Mouse (Mus musculus) adrenal gland, adult 18-20 months (tissue): ENCODE measurements around the gene 2010300C02Rik. TPM values are rescaled to one million over a fixed set of nuclear protein-coding genes. Genes with fewer than 3 reads are reported as not detected.

Experiments used
- DNase-seq, 2 experiments: peaks; one replicate each; pipeline ENCODE4 v3.0.0; 2021 to 2022; ENCODE audit warnings: low spot score in 2 of 2
- total RNA-seq, 2 experiments: library from RNA; stranded (reverse); gene quantifications; 1 replicate in 1 of 2; 2 replicates in 1 of 2; pipeline ENCODE4 v1.2.3; 2021

Gene 2010300C02Rik
- total RNA-seq, 2 experiments from 2014 or later = 2.1 to 3.5 TPM

DNA sequence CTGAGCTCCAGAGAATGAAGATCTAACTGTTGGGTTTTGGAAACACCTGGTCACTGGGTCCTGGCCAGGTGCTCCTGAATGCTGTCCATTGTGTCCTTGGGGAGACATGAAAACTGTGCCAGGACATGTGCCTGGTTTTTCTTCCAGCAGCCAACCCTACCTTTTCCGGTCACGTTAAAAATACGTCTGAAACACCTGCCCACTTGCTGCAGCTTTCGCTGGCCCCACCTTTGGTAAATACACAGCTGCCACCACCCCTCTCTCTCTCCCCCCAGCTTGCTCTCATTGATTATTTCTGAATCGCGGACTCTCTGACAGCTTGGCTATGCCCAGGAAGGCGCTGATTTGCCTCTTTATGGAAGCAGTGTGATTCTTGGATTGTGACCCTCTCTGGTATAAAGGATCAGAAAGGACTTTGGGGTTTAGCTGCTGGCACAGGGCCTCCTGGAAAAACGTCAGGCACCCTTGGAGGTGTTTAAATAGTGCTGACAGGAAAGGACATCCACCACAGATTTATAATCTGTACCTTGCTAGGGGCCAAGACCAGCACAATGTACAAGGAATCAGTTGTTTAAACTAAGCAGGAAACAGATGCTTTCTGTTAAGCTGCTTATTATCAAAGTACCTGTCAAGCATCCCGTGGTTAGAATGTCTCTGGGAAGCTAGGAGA lies 136.0 kb downstream of the 2010300C02Rik start:
- no peak for DNase-seq

DNA sequence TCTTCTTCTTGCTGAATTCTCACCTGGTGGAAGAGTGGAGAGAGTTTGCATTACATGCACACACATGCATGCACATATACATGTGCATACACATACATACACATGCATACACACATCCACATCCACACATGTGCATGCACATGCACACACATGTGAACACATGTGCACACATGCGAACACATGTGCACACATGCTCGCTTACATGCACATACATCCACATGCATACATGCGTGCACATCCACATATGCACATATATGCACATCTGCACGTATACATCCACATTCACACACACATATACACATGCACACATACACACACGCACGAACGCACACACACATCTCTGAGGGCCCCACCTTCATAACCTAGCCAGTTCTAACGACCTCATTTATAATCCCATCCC lies 136.7 kb downstream of the 2010300C02Rik start:
- DNase-seq = no peak

DNA sequence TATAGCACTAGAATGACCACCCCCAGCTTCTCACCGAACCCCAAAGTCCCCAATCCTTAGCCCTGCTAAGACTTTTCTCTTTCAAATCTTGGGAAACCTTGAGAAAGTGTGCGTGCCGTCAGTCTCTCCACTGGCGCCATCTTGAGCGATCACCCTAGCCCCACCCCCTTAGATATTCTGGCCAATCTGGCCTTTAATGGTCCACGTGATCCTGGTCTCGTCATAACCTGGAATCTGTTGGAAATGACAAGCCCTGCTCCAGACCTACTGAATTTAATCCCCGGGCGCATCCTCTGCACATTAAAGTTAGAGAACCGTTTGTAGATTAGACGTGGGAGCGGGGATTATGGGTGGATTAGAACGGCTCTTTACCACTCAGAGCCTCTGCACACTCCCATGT lies 140.2 kb downstream of the 2010300C02Rik start:
- DNase-seq = no peak

DNA sequence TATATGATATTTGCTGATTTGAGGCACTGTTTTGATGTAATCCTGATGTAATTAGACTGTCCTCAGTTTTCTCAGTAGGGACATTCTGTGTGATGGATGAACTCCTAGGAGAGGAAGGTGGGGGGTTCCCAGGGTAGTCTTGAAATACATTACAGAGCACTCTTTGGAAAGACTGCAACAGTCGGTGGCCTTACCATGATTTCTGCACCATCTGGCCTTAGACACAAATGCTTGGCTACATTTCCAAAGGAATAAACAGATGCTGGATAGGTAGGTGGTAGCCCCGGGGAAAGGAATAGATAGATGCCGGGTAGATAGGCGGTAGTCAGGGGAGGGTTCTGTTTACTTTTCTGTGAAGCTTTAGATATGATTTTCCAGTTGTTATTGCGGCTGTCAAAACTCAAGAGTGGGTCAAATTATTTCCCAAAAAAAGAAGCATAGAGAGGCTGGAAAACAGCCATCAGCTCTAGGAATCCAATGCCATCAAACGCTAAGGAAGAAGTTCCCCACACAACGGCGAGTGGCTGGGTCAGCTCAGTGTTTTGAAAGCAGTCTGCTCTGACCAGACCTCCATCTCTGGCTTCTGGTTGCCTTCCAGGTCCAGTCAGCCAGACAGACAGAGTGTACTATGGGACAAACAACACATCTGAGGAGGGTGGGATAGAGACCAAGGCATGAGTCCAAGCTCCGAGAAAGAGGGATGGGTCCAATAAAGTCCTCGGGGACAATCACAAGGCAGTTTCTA lies 147.2 kb downstream of the 2010300C02Rik start:
- DNase-seq = no peak

DNA sequence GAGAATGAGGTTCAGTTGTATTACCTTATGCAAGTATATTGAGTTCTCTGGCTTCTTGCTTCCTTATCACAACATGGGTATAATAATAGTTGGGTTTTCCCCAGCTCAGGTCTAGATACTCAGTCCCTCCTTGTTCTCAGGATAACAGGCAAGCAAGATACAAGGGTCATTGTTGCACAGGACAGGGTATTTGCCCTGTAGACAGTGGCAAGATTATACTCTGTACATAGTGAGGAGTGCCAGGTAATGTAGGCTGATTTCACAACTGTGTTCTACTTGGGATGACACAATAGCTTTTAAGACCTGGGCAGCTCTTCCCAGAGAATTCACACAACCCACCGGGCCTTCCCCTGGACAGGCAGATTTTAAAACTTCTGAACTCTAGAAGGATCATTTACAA lies 151.5 kb downstream of the 2010300C02Rik start:
- DNase-seq = no peak

DNA sequence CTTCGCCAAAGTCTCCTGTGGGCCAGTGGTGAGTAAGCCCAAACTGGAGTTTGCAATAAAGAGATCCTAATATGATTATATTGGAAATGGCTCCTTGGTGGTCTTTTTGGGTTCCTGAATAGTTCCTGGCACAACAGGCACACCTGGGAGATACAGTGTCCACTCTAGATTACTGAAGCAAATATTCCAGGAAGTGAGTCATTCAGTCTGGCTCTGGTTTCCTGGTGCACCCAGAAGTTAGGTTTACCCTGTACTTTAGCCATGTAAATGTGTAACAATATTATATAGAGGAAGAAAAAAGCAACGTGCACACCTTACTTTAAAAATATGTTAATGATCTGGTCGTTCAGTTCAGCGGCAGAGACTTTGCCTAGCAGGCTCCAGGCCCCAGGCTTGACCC lies 153.1 kb downstream of the 2010300C02Rik start:
- DNase-seq = no peak

DNA sequence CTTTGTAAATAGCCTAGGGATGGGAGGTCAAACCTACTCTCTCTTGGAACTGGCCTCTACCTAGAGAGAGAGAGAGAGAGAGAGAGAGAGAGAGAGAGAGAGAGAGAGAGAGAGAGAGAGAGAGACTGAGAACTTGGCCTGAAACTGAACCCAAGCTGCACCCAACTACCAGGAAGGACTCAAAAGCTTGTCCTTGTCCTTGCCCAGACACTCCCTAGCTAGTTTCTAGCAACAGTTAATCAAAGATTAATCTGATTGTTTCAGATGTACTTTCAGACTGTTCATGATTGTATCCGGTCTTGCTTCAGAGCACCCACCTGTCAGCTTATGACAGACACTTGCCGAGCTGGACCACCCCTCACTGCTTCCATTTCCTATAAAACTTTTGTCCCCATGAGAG lies 153.5 kb downstream of the 2010300C02Rik start:
- DNase-seq = no peak

DNA sequence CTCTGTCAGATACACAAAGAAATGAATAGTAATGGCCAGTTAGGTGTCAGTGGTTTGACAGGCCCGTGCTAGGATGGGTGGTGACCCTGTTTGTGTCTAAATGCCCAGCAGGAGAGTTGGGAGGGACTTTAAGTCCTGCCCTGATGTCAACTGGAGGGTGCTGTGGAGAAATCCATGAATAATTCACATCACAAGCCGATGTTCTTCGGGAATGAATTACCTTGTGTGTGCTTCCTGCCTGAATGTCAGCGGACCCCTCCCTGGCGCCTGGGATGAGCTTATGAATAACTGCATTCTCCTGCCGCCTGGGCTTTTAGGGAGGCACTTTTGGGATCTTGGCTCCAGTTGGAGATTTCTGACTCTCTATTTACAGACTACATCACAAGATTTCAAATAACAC lies 154.5 kb downstream of the 2010300C02Rik start:
- DNase-seq = no peak

DNA sequence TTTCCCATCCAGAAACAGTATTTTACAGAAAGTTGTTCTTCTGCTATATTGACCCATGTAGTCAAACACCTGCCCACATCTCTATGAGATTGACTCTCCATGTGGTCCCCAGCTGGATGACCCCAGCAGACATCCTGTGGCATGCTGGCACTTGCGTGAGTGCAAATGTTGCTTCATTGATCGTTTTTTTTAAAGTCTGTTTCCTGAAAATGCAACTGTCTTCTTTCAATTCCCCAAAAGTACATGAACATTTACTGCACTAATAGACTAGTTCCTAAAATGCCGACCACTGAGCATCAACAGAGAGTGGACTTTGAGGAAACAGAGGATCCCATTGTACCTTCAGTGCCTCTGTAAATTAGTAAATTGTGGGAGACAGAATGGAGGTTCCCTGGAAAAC lies 157.9 kb downstream of the 2010300C02Rik start:
- DNase-seq = no peak

Other genes starting within 250 kb of the 2010300C02Rik start
- 1 to 10 TPM; 5.9 to 6.4 TPM for gene Mgat4a, start 179.1 kb downstream of the 2010300C02Rik start, total RNA-seq
- gene Tsga10, start 146.3 kb upstream of the 2010300C02Rik start, total RNA-seq = 1 to 10 TPM; 3.9 to 6.2 TPM
- 10 to 100 TPM in 1 of 2 experiments, 1 to 10 TPM in 1; 10.0 to 15.8 TPM for gene Lipt1, start 151.7 kb upstream of the 2010300C02Rik start, total RNA-seq
- 10 to 100 TPM in 1 of 2 experiments, 1 to 10 TPM in 1; 9.6 to 12.9 TPM for gene Mitd1, start 170.3 kb upstream of the 2010300C02Rik start, total RNA-seq
- gene Mrpl30, start 170.4 kb upstream of the 2010300C02Rik start, total RNA-seq = 100 to 1,000 TPM; 186 to 276 TPM
- not detected for gene Lyg2, start 196.4 kb upstream of the 2010300C02Rik start, total RNA-seq
- not detected for gene Lyg1, start 237.7 kb upstream of the 2010300C02Rik start, total RNA-seq